Mouse (Mus musculus): ENCODE results near the gene H2al1a.
"Not testable (repeated sequence)": the region's sequence is repeated elsewhere in the genome, so short reads cannot be mapped to it uniquely, and the experiment has no call there.

H2al1a gene

GRCm38 (mm10) chrX:11298957-11299356, at the start of gene H2al1a:
H2al1a (plus strand) TSS chrX:11299257.
- not testable (repeated sequence) for DNase-seq (ENCODE audit: low spot score in 2 of 2)

- no peak for DNase-seq (ENCODE audit: low spot score in 2 of 2)
Measured at GRCm38 (mm10) chrX:11250155-11250554, 48.9 kb upstream of the H2al1a start.

- DNase-seq (ENCODE audit: low spot score in 2 of 2) = peak in 1 of 2 experiments; percentile 8
Measured at GRCm38 (mm10) chrX:11254062-11254461, 45.0 kb upstream of the H2al1a start.

- peak in 1 of 2 experiments; percentile 4 for DNase-seq (ENCODE audit: low spot score in 2 of 2)
Measured at GRCm38 (mm10) chrX:11254521-11255207, 44.4 kb upstream of the H2al1a start.

GRCm38 (mm10) chrX:11255564-11256360, 43.3 kb upstream of the H2al1a start:
- no peak for DNase-seq (ENCODE audit: low spot score in 2 of 2)

- DNase-seq (ENCODE audit: low spot score in 2 of 2) = no peak
Measured at GRCm38 (mm10) chrX:11264918-11265317, 34.1 kb upstream of the H2al1a start.

- DNase-seq (ENCODE audit: low spot score in 2 of 2) = peak in 1 of 2 experiments; percentile 56
Measured at GRCm38 (mm10) chrX:11267791-11268190, 31.3 kb upstream of the H2al1a start.

- peak; percentile 5 to 36 for DNase-seq (ENCODE audit: low spot score in 2 of 2)
Measured at GRCm38 (mm10) chrX:11269074-11269473, 30.0 kb upstream of the H2al1a start.

GRCm38 (mm10) chrX:11273190-11273589, 25.9 kb upstream of the H2al1a start:
- no peak for DNase-seq (ENCODE audit: low spot score in 2 of 2)

GRCm38 (mm10) chrX:11277083-11277482, 22.0 kb upstream of the H2al1a start:
- DNase-seq (ENCODE audit: low spot score in 2 of 2) = no peak

GRCm38 (mm10) chrX:11280741-11281140, 18.3 kb upstream of the H2al1a start:
- DNase-seq (ENCODE audit: low spot score in 2 of 2) = no peak

GRCm38 (mm10) chrX:11288306-11288882, 10.7 kb upstream of the H2al1a start:
- DNase-seq (ENCODE audit: low spot score in 2 of 2) = peak; percentile 1 to 28

GRCm38 (mm10) chrX:11289244-11289643, 9.8 kb upstream of the H2al1a start:
- DNase-seq (ENCODE audit: low spot score in 2 of 2) = no peak

GRCm38 (mm10) chrX:11302132-11302531, 3.1 kb downstream of the H2al1a start, which contains the start of gene H2al1b:
H2al1b (plus strand) TSS chrX:11302432.
- DNase-seq (ENCODE audit: low spot score in 2 of 2) = not testable (repeated sequence)

GRCm38 (mm10) chrX:11305355-11305754, 6.3 kb downstream of the H2al1a start, which contains the start of gene H2al1c:
H2al1c (plus strand) TSS chrX:11305655.
- DNase-seq (ENCODE audit: low spot score in 2 of 2) = not testable (repeated sequence)

- DNase-seq (ENCODE audit: low spot score in 2 of 2) = not testable (repeated sequence)
Measured at GRCm38 (mm10) chrX:11308524-11308923, 9.5 kb downstream of the H2al1a start, which contains the start of gene H2al1d. H2al1d (plus strand) TSS chrX:11308824.

GRCm38 (mm10) chrX:11311634-11312033, 12.6 kb downstream of the H2al1a start, which contains the start of gene H2al1e:
H2al1e (plus strand) TSS chrX:11311934.
- not testable (repeated sequence) for DNase-seq (ENCODE audit: low spot score in 2 of 2)

- not testable (repeated sequence) for DNase-seq (ENCODE audit: low spot score in 2 of 2)
Measured at GRCm38 (mm10) chrX:11314858-11315257, 15.8 kb downstream of the H2al1a start, which contains the start of gene H2al1f. H2al1f (plus strand) TSS chrX:11315158.

GRCm38 (mm10) chrX:11317956-11318355, 18.9 kb downstream of the H2al1a start, which contains the start of gene H2al1g:
H2al1g (plus strand) TSS chrX:11318256.
- not testable (repeated sequence) for DNase-seq (ENCODE audit: low spot score in 2 of 2)

GRCm38 (mm10) chrX:11321192-11321591, 22.1 kb downstream of the H2al1a start, which contains the start of gene H2al1h:
H2al1h (plus strand) TSS chrX:11321492.
- not testable (repeated sequence) for DNase-seq (ENCODE audit: low spot score in 2 of 2)

- not testable (repeated sequence) for DNase-seq (ENCODE audit: low spot score in 2 of 2)
Measured at GRCm38 (mm10) chrX:11324359-11324758, 25.3 kb downstream of the H2al1a start, which contains the start of gene H2al1i. H2al1i (plus strand) TSS chrX:11324659.

GRCm38 (mm10) chrX:11327522-11327921, 28.5 kb downstream of the H2al1a start, which contains the start of gene H2al1j:
H2al1j (plus strand) TSS chrX:11327822.
- not testable (repeated sequence) for DNase-seq (ENCODE audit: low spot score in 2 of 2)

Measured in heart, adult 9 months (tissue).